Mouse (Mus musculus): ENCODE measurements around the gene Rph3a. TPM values are rescaled to one million over a fixed set of nuclear protein-coding genes. Genes with fewer than 3 reads are reported as not detected.
"Not testable (repeated sequence)": the region's sequence is repeated elsewhere in the genome, so short reads cannot be mapped to it uniquely, and the experiment has no call there.

Rph3a gene
- polyA plus RNA-seq, 1 experiment from 2014 or later: 30.2 TPM

GRCm38 (mm10) chr5:120938586-120938985, 71.3 kb downstream of the Rph3a start:
- Histone ChIP-seq H3K27me3 (ENCODE audit: control insufficient read depth, insufficient read depth, low read depth, low read length) (no peaks in the 10 kb centered on the region), H3K27ac (ENCODE audit: low read length) (no peak overlapping the region), H3K36me3 (ENCODE audit: control insufficient read depth, insufficient read depth, low read length) (no peaks in the 10 kb centered on the region), H3K9me3 (replicated peaks; ENCODE audit: control insufficient read depth, low read length, poor library complexity, severe bottlenecking) (no peaks in the 10 kb centered on the region), H3K4me2 (ENCODE audit: low read length) (no peak overlapping the region), H3K9ac (ENCODE audit: low read depth, low read length) (no peak overlapping the region), H3K4me1 (ENCODE audit: control insufficient read depth, insufficient read depth, low read length) (no peaks in the 10 kb centered on the region), H3K4me3 (ENCODE audit: low read depth, low read length) (no peak overlapping the region)
- 48% methylated on average over 8 of the region's 8 CpGs for WGBS
- ATAC-seq: no peak

GRCm38 (mm10) chr5:120937841-120938240, 72.1 kb downstream of the Rph3a start:
- no peak for ATAC-seq
- no peaks in the 10 kb centered on the region for H3K4me1 ChIP-seq (ENCODE audit: control insufficient read depth, insufficient read depth, low read length)
- H3K36me3 ChIP-seq (ENCODE audit: control insufficient read depth, insufficient read depth, low read length): no peaks in the 10 kb centered on the region
- H3K27me3 ChIP-seq (ENCODE audit: control insufficient read depth, insufficient read depth, low read depth, low read length): no peaks in the 10 kb centered on the region
- no peak overlapping the region for H3K4me2 ChIP-seq (ENCODE audit: low read length)
- 85% methylated on average over 4 of the region's 4 CpGs for WGBS
- no peak overlapping the region for H3K27ac ChIP-seq (ENCODE audit: low read length)
- H3K4me3 ChIP-seq (ENCODE audit: low read depth, low read length): no peak overlapping the region
- H3K9me3 ChIP-seq (replicated peaks; ENCODE audit: control insufficient read depth, low read length, poor library complexity, severe bottlenecking): no peaks in the 10 kb centered on the region
- H3K9ac ChIP-seq (ENCODE audit: low read depth, low read length): no peak overlapping the region

- Histone ChIP-seq H3K36me3 (ENCODE audit: control insufficient read depth, insufficient read depth, low read length) (no peaks in the 10 kb centered on the region), H3K4me2 (ENCODE audit: low read length) (no peak overlapping the region), H3K4me1 (ENCODE audit: control insufficient read depth, insufficient read depth, low read length) (no peaks in the 10 kb centered on the region), H3K4me3 (ENCODE audit: low read depth, low read length) (no peak overlapping the region), H3K9me3 (replicated peaks; ENCODE audit: control insufficient read depth, low read length, poor library complexity, severe bottlenecking) (no peaks in the 10 kb centered on the region), H3K27ac (ENCODE audit: low read length) (no peak overlapping the region), H3K9ac (ENCODE audit: low read depth, low read length) (no peak overlapping the region), H3K27me3 (ENCODE audit: control insufficient read depth, insufficient read depth, low read depth, low read length) (no peaks in the 10 kb centered on the region)
- WGBS: 17% methylated on average over 5 of the region's 5 CpGs
- no peak for ATAC-seq
Observed at GRCm38 (mm10) chr5:120933966-120934365, 75.9 kb downstream of the Rph3a start.

- Histone ChIP-seq H3K36me3 (ENCODE audit: control insufficient read depth, insufficient read depth, low read length) (no peaks in the 10 kb centered on the region), H3K9me3 (replicated peaks; ENCODE audit: control insufficient read depth, low read length, poor library complexity, severe bottlenecking) (no peaks in the 10 kb centered on the region), H3K4me2 (ENCODE audit: low read length) (no peak overlapping the region), H3K4me3 (ENCODE audit: low read depth, low read length) (no peak overlapping the region), H3K27me3 (ENCODE audit: control insufficient read depth, insufficient read depth, low read depth, low read length) (no peaks in the 10 kb centered on the region), H3K4me1 (ENCODE audit: control insufficient read depth, insufficient read depth, low read length) (no peaks in the 10 kb centered on the region), H3K9ac (ENCODE audit: low read depth, low read length) (no peak overlapping the region), H3K27ac (ENCODE audit: low read length) (no peak overlapping the region)
- no peak for ATAC-seq
- 0% methylated on average over 1 of the region's 1 CpGs for WGBS
Observed at GRCm38 (mm10) chr5:120927036-120927435, 82.9 kb downstream of the Rph3a start.

- not testable (repeated sequence) for H3K9me3 ChIP-seq (replicated peaks; ENCODE audit: control insufficient read depth, low read length, poor library complexity, severe bottlenecking); H3K4me2 ChIP-seq (ENCODE audit: low read length); H3K9ac ChIP-seq (ENCODE audit: low read depth, low read length); H3K36me3 ChIP-seq (ENCODE audit: control insufficient read depth, insufficient read depth, low read length); H3K27ac ChIP-seq (ENCODE audit: low read length); H3K27me3 ChIP-seq (ENCODE audit: control insufficient read depth, insufficient read depth, low read depth, low read length); H3K4me1 ChIP-seq (ENCODE audit: control insufficient read depth, insufficient read depth, low read length); ATAC-seq; H3K4me3 ChIP-seq (ENCODE audit: low read depth, low read length)
- 59% methylated on average over 2 of the region's 2 CpGs for WGBS
Observed at GRCm38 (mm10) chr5:120926311-120926710, 83.6 kb downstream of the Rph3a start.

GRCm38 (mm10) chr5:120924520-120924919, 85.4 kb downstream of the Rph3a start:
- H3K4me1 ChIP-seq (ENCODE audit: control insufficient read depth, insufficient read depth, low read length); ATAC-seq; H3K9ac ChIP-seq (ENCODE audit: low read depth, low read length); H3K9me3 ChIP-seq (replicated peaks; ENCODE audit: control insufficient read depth, low read length, poor library complexity, severe bottlenecking); H3K4me3 ChIP-seq (ENCODE audit: low read depth, low read length); H3K27ac ChIP-seq (ENCODE audit: low read length); H3K4me2 ChIP-seq (ENCODE audit: low read length); H3K27me3 ChIP-seq (ENCODE audit: control insufficient read depth, insufficient read depth, low read depth, low read length); H3K36me3 ChIP-seq (ENCODE audit: control insufficient read depth, insufficient read depth, low read length): not testable (repeated sequence)
- WGBS: 91% methylated on average over 4 of the region's 4 CpGs

- H3K9me3 ChIP-seq (replicated peaks; ENCODE audit: control insufficient read depth, low read length, poor library complexity, severe bottlenecking): no peaks in the 10 kb centered on the region
- WGBS: 86% methylated on average over 4 of the region's 4 CpGs
- no peaks in the 10 kb centered on the region for H3K36me3 ChIP-seq (ENCODE audit: control insufficient read depth, insufficient read depth, low read length)
- H3K27me3 ChIP-seq (ENCODE audit: control insufficient read depth, insufficient read depth, low read depth, low read length): no peaks in the 10 kb centered on the region
- ATAC-seq: no peak
- no peak overlapping the region for H3K27ac ChIP-seq (ENCODE audit: low read length)
- H3K4me1 ChIP-seq (ENCODE audit: control insufficient read depth, insufficient read depth, low read length): no peaks in the 10 kb centered on the region
- no peak overlapping the region for H3K9ac ChIP-seq (ENCODE audit: low read depth, low read length)
- no peak overlapping the region for H3K4me3 ChIP-seq (ENCODE audit: low read depth, low read length)
- H3K4me2 ChIP-seq (ENCODE audit: low read length): no peak overlapping the region
Observed at GRCm38 (mm10) chr5:120923969-120924368, 85.9 kb downstream of the Rph3a start.

- H3K4me2 ChIP-seq (ENCODE audit: low read length): no peak overlapping the region
- no peak overlapping the region for H3K27ac ChIP-seq (ENCODE audit: low read length)
- H3K27me3 ChIP-seq (ENCODE audit: control insufficient read depth, insufficient read depth, low read depth, low read length): no peaks in the 10 kb centered on the region
- H3K36me3 ChIP-seq (ENCODE audit: control insufficient read depth, insufficient read depth, low read length): no peaks in the 10 kb centered on the region
- H3K4me3 ChIP-seq (ENCODE audit: low read depth, low read length): no peak overlapping the region
- ATAC-seq: no peak
- H3K4me1 ChIP-seq (ENCODE audit: control insufficient read depth, insufficient read depth, low read length): no peaks in the 10 kb centered on the region
- WGBS: 83% methylated on average over 3 of the region's 3 CpGs
- 0 out of 2 replicates have a peak, but pooled peaks cover 3% of the 10 kb centered on the region for H3K9me3 ChIP-seq (replicated peaks; ENCODE audit: control insufficient read depth, low read length, poor library complexity, severe bottlenecking)
- H3K9ac ChIP-seq (ENCODE audit: low read depth, low read length): no peak overlapping the region
Observed at GRCm38 (mm10) chr5:120920296-120920695, 89.6 kb downstream of the Rph3a start.

GRCm38 (mm10) chr5:120919156-120919935, 90.5 kb downstream of the Rph3a start:
- 70% methylated on average over 2 of the region's 2 CpGs for WGBS
- not testable (repeated sequence) for H3K9me3 ChIP-seq (replicated peaks; ENCODE audit: control insufficient read depth, low read length, poor library complexity, severe bottlenecking); H3K4me2 ChIP-seq (ENCODE audit: low read length); H3K9ac ChIP-seq (ENCODE audit: low read depth, low read length); H3K4me3 ChIP-seq (ENCODE audit: low read depth, low read length); ATAC-seq; H3K27ac ChIP-seq (ENCODE audit: low read length); H3K36me3 ChIP-seq (ENCODE audit: control insufficient read depth, insufficient read depth, low read length); H3K27me3 ChIP-seq (ENCODE audit: control insufficient read depth, insufficient read depth, low read depth, low read length); H3K4me1 ChIP-seq (ENCODE audit: control insufficient read depth, insufficient read depth, low read length)
